Mouse (Mus musculus) lung, embryonic 16.5 days (tissue): ENCODE measurements at regions not wholly inside any gene's neighbourhood (a gene's known extent, or its start where the extent isn't known, plus 50 kb on each side); places are given as distances from the start of the nearest gene placed in this dataset.

Experiments
- ATAC-seq: fragments of 200-750 bp; cut with Nextera tagmentation; 2 replicates; pipeline ENCODE4 v1.8.0; 2017; ENCODE audit warnings: low read depth, mild to moderate bottlenecking, moderate library complexity
- H3K27ac ChIP-seq: fragments of 300-500 bp; sonication (generic); 2 replicates; pipeline ENCODE4 v1.5.1; 2014; ENCODE audit warnings: mild to moderate bottlenecking, control low read depth, low read length
- H3K27me3 ChIP-seq: fragments of 300-500 bp; sonication (generic); 2 replicates; pipeline ENCODE4 v1.6.1; 2014; ENCODE audit warnings: low read depth, low read length, mixed read lengths; ENCODE audit not compliant: control insufficient read depth, insufficient read depth
- H3K36me3 ChIP-seq: fragments of 300-500 bp; sonication (generic); 2 replicates; pipeline ENCODE4 v1.6.1; 2014; ENCODE audit warnings: low read length; ENCODE audit not compliant: control insufficient read depth, insufficient read depth
- H3K4me1 ChIP-seq: fragments of 300-500 bp; sonication (generic); replicated peaks from 2 replicates; pipeline ENCODE4 v1.6.1; 2014; ENCODE audit warnings: low read length, mixed read lengths; ENCODE audit not compliant: control insufficient read depth, insufficient read depth
- H3K4me2 ChIP-seq: fragments of 300-500 bp; sonication (generic); 2 replicates; pipeline ENCODE4 v1.6.1; 2014; ENCODE audit warnings: low read depth, low read length, control low read depth
- H3K4me3 ChIP-seq: fragments of 300-500 bp; sonication (generic); 2 replicates; pipeline ENCODE4 v1.5.1; 2014; ENCODE audit warnings: mild to moderate bottlenecking, low read length, control low read depth
- H3K9ac ChIP-seq: fragments of 300-500 bp; sonication (generic); 2 replicates; pipeline ENCODE4 v1.6.1; 2014; ENCODE audit warnings: low read length, control low read depth
- H3K9me3 ChIP-seq: fragments of 300-500 bp; sonication (generic); 2 replicates; pipeline ENCODE4 v1.6.1; 2016; ENCODE audit warnings: low read length; ENCODE audit not compliant: control insufficient read depth
- WGBS: fragments of 180-500 bp; shearing (Covaris S2); extraction: QIAGEN DNeasy Blood & Tissue Kit; methylation state at CpG from one replicate; pipeline ENCODE4 v1.1.7; 2014; 5-methylcytosine and 5-hydroxymethylcytosine counted together

DNA sequence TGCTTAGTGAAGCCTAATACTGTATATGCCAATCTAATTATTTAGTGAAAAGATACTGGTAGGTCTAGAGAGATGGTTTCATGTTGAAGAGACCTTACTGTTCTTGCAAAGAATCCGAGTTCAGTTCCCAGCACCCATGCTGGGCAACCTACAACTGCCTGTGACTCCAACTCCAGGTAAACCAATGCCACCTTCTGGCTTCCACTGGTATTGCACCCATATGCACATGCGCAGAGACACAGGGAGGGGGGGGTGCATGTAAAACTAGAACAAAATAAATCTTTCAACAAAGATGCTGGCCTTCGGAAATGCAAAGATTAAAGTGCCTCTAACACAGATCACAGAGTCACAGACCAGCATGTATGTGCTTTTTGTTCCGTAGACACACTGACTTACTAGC lies 348.5 kb upstream of the Tmem132c start:
- no peak for ATAC-seq
- Histone ChIP-seq H3K9ac (no peak overlapping the region), H3K4me2 (no peak overlapping the region), H3K4me1 (no peaks in the 10 kb centered on the region), H3K9me3 (no peaks in the 10 kb centered on the region), H3K4me3 (no peak overlapping the region), H3K27me3 (no peaks in the 10 kb centered on the region), H3K27ac (no peak overlapping the region), H3K36me3 (no peaks in the 10 kb centered on the region)
- WGBS = 90% methylated on average over 4 of the region's 4 CpGs

GRCm38 (mm10) chr5:126910084-126910483 lies 331.5 kb upstream of the Tmem132c start:
- no peak for ATAC-seq
- no peaks in the 10 kb centered on the region; the same call in 1 of the 2 replicates for H3K9me3 ChIP-seq
- no peaks in the 10 kb centered on the region for H3K27me3 ChIP-seq
- H3K4me2 ChIP-seq = no peak overlapping the region
- 78% methylated on average over 2 of the region's 2 CpGs for WGBS
- H3K4me1 ChIP-seq = no peaks in the 10 kb centered on the region
- H3K4me3 ChIP-seq = no peak overlapping the region
- no peak overlapping the region for H3K9ac ChIP-seq
- no peak overlapping the region for H3K27ac ChIP-seq
- H3K36me3 ChIP-seq = no peaks in the 10 kb centered on the region

DNA sequence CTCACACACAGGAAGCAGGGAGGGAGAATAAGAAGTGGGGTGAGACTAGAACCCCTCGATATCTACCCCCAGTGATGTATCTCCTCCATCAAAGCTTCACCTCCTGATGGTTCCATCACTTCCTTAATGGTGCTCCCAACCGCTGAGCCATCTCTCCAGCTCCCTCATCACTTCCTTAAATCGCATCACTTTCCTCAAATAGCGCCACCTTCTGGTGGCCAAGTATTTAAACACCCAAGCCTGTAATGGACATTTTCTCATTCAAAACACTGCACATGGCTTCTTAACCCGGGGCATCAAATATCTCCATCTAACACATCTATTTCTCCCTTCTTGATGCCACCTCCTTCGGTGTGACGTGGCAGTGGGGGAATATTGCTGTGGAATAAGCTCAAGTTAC lies 324.3 kb upstream of the Tmem132c start:
- H3K4me2 ChIP-seq = no peak overlapping the region
- 69% methylated on average over 7 of the region's 7 CpGs for WGBS
- ATAC-seq = no peak
- no peak overlapping the region for H3K27ac ChIP-seq
- H3K9ac ChIP-seq = no peak overlapping the region
- no peaks in the 10 kb centered on the region for H3K36me3 ChIP-seq
- no peak overlapping the region for H3K4me3 ChIP-seq
- H3K27me3 ChIP-seq = no peaks in the 10 kb centered on the region
- no peaks in the 10 kb centered on the region for H3K4me1 ChIP-seq
- H3K9me3 ChIP-seq = no peaks in the 10 kb centered on the region; the same call in 1 of the 2 replicates

DNA sequence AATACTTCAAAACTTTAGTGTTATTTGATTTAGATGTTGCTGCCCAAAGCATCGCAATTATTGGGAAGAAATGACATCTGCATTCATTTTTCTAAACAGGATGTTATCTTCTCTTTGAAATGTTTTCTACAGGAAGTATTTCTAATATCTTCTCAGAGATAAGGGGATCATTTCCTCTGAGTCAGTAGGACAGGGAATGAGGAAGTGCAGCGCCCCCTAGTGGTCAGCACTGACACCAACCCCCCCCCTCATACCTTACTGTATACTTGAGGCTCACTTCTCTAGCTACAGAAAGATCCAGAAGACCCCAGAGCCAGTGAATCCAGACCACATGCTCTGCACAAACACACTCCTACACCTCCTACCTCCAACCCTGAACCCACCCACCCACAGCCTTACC lies 308.1 kb upstream of the Tmem132c start:
- H3K27ac ChIP-seq = no peak overlapping the region
- no peaks in the 10 kb centered on the region for H3K36me3 ChIP-seq
- no peak for ATAC-seq
- H3K9ac ChIP-seq = no peak overlapping the region
- H3K4me2 ChIP-seq = no peak overlapping the region
- H3K4me1 ChIP-seq = no peaks in the 10 kb centered on the region
- no peaks in the 10 kb centered on the region for H3K9me3 ChIP-seq
- no peaks in the 10 kb centered on the region for H3K27me3 ChIP-seq
- no peak overlapping the region for H3K4me3 ChIP-seq
- 49% methylated on average over 2 of the region's 2 CpGs for WGBS

GRCm38 (mm10) chr5:126944861-126945260 lies 296.7 kb upstream of the Tmem132c start:
- peak; percentile 38; the same call in 1 of the 2 replicates for ATAC-seq
- no peak overlapping the region for H3K9ac ChIP-seq
- no peaks in the 10 kb centered on the region for H3K4me1 ChIP-seq
- H3K27ac ChIP-seq = no peak overlapping the region
- H3K4me3 ChIP-seq = no peak overlapping the region
- H3K36me3 ChIP-seq = no peaks in the 10 kb centered on the region
- no peak overlapping the region for H3K4me2 ChIP-seq
- WGBS = 39% methylated on average over 7 of the region's 7 CpGs
- no peaks in the 10 kb centered on the region for H3K27me3 ChIP-seq
- no peaks in the 10 kb centered on the region for H3K9me3 ChIP-seq

GRCm38 (mm10) chr5:126954189-126954588 lies 287.4 kb upstream of the Tmem132c start:
- no peak overlapping the region for H3K27ac ChIP-seq
- no peaks in the 10 kb centered on the region for H3K27me3 ChIP-seq
- H3K4me1 ChIP-seq = no peaks in the 10 kb centered on the region
- no peak overlapping the region for H3K9ac ChIP-seq
- H3K4me2 ChIP-seq = no peak overlapping the region
- H3K9me3 ChIP-seq = peaks cover 2% of the 10 kb centered on the region; the same call in 1 of the 2 replicates
- H3K36me3 ChIP-seq = no peaks in the 10 kb centered on the region
- no peak for ATAC-seq
- WGBS = 53% methylated on average over 5 of the region's 5 CpGs
- H3K4me3 ChIP-seq = no peak overlapping the region

GRCm38 (mm10) chr5:126954634-126955033 lies 287.0 kb upstream of the Tmem132c start:
- Histone ChIP-seq H3K4me2 (no peak overlapping the region), H3K9ac (no peak overlapping the region), H3K36me3 (no peaks in the 10 kb centered on the region), H3K4me3 (no peak overlapping the region), H3K27me3 (no peaks in the 10 kb centered on the region), H3K4me1 (no peaks in the 10 kb centered on the region), H3K27ac (no peak overlapping the region), H3K9me3 (peaks cover 2% of the 10 kb centered on the region; the same call in 1 of the 2 replicates)
- no peak for ATAC-seq
- WGBS = 71% methylated on average over 6 of the region's 6 CpGs

DNA sequence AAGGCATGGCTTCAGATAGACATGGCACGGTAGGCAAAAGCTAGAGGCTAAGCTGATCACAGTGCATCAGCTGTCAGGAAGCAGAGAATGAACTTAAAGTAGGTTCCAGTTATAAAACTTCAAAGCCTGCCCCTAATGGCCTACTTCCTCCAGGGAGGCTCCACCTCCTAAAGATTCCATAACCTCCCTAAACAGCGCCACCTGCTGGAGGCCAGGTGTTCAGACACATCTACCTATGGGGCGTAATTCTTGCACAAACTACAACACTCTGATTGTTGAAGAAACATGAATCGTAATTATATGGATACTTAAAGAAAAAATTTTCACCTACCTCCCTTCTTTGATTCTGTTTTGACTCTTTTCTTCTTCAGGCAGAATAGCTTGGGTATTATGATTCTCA lies 277.0 kb upstream of the Tmem132c start:
- Histone ChIP-seq H3K9me3 (peaks cover 2% of the 10 kb centered on the region), H3K36me3 (no peaks in the 10 kb centered on the region), H3K27ac (no peak overlapping the region), H3K9ac (no peak overlapping the region), H3K4me1 (no peaks in the 10 kb centered on the region; the same call in 1 of the 2 replicates), H3K4me3 (no peak overlapping the region), H3K4me2 (no peak overlapping the region), H3K27me3 (no peaks in the 10 kb centered on the region)
- no peak for ATAC-seq
- 87% methylated on average over 4 of the region's 4 CpGs for WGBS

GRCm38 (mm10) chr5:126967076-126967475 lies 274.5 kb upstream of the Tmem132c start:
- no peak overlapping the region for H3K27ac ChIP-seq
- 29% methylated on average over 4 of the region's 4 CpGs for WGBS
- peak; percentile 78 for ATAC-seq
- H3K36me3 ChIP-seq = no peaks in the 10 kb centered on the region
- no peaks in the 10 kb centered on the region for H3K9me3 ChIP-seq
- no peaks in the 10 kb centered on the region for H3K27me3 ChIP-seq
- H3K4me3 ChIP-seq = no peak overlapping the region
- no peak overlapping the region for H3K9ac ChIP-seq
- peaks cover 4% of the 10 kb centered on the region; the same call in 1 of the 2 replicates for H3K4me1 ChIP-seq
- no peak overlapping the region for H3K4me2 ChIP-seq

- Histone ChIP-seq H3K27me3 (no peaks in the 10 kb centered on the region), H3K36me3 (no peaks in the 10 kb centered on the region), H3K9me3 (no peaks in the 10 kb centered on the region), H3K27ac (no peak overlapping the region), H3K4me2 (no peak overlapping the region), H3K4me3 (no peak overlapping the region), H3K9ac (no peak overlapping the region), H3K4me1 (peaks cover 4% of the 10 kb centered on the region; the same call in 1 of the 2 replicates)
- ATAC-seq = peak; percentile 69
- WGBS = 53% methylated on average over 8 of the region's 8 CpGs
Measured at GRCm38 (mm10) chr5:126969373-126969772, 272.2 kb upstream of the Tmem132c start.
